Mouse (Mus musculus): ENCODE measurements at regions not wholly inside any gene's neighbourhood (a gene's known extent, or its start where the extent isn't known, plus 50 kb on each side); places are given as distances from the start of the nearest gene placed in this dataset.
"Not testable (repeated sequence)": the region's sequence is repeated elsewhere in the genome, so short reads cannot be mapped to it uniquely, and the experiment has no call there.

DNA sequence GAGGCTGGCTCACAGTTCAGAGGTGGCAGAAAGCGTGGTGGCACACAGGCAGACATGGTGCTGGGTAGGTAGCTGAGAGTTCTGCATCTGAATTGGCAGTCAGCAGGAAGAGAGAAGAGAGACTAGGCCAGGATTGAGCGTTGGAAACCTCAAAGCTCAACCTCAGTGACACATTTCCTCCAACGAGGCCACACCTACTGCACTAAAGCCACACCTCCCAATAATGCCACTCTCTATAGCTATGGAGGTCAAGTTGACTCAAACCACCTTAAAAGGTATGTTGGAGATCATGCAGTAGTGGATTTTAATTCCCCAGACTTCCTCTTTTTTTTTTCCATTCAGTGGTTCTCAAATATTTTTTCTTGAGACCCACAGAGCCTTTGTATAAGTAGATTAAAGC is 57.1 kb downstream of the Ccdc54 start:
- no peak for DNase-seq (ENCODE audit: low spot score in 2 of 2)

DNA sequence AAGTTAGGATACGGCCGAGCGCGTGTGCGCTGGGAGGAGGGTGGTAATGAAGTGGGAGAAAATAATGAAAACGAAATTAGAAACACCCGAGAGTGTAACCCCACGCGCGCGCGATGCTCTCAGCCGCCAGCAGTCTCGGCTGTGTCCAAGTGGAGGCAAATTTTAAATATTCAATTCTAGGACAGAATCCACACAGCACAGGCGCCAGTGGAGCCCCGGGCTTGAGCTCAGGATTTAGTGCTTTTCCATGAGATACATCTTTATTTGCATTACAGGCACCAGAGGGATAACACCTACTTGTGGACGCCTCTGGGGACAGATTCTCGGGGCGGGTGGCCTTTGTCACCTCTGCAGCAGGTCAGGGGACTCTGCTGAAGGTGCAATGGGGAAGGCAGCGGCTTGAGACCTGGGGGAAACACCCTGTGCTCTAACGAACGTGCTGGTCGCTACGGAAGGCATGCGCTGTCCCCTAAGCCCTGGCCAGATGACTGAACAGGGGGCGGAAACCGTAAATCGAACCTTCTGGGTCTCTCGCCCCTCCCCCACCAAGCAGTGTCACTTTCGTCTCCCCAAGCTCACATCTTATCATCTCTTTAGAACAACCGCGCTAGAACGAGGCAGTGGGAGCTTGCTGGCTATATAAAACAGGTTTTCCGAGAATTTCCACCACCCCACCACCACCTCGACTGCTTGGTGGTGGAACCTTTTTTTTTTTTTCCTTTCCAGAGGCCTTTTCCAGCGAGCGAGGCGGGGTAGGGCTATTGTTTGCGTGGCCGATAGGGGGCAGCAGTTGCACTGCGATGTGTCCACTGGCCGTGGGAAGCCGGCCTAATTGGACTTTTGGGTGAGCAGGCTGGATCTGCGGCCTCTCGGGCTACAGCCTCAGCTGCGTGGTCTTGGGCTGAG is 61.2 kb downstream of the Ccdc54 start:
- peak; percentile 82 to 90 for DNase-seq (ENCODE audit: low spot score in 2 of 2)

DNA sequence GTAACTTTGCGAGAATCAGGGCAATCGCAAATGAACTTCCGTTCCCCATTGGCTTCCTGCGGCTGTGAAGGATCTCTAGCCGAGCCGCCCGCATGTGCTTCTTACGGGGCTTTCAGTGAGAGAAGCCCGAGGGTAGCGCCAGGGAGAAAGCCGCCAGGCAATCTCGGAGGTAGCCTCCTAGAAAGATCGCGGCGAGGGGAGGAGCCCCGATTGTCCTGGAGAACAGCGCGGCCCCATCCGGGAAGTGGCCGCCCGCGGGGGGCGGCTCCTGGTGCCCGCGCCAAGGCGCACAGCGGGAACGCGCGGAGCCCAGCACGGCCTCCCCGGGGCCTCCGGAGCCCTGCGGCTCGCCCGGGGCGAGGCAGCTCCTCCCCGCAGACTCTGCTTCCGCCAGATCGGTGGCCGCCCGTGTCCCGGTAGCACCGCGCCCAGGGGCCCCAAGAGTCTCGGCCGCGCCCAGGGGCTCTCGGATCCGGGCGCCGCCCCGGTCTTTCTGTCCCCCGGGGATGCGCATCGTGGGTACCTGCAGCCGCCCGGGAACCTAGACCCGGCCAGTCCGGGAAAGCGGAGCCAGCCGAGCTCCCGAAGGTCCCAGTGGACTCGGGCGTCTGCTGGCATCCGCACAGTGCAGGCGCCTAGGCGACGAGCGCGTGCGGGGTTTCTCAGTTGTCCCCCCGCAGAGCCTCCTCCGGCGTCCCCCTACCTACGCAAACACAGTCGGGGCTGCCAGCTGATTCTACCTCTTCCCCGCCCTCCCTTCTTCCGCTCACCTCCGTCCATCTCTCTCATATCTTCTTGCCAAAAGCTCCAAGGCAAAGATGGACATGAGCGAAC is 62.1 kb downstream of the Ccdc54 start:
- DNase-seq (ENCODE audit: low spot score in 2 of 2), result peak; percentile 26 to 60

DNA sequence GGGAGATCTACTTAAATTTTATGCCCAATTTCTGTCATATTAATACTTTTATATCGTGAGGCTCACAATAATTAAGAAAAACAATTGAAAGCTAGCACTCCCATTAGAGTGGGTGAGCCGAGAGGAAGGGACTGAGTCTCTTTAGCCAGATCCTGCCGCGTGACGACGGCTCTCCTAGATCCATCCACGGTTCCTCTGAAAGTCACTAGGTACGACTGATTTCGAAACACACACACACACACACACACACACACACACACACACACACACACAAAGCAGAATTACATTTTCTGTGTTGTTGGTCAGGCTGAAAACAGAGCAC is 62.6 kb downstream of the Ccdc54 start:
- DNase-seq (ENCODE audit: low spot score in 2 of 2), result no peak

DNA sequence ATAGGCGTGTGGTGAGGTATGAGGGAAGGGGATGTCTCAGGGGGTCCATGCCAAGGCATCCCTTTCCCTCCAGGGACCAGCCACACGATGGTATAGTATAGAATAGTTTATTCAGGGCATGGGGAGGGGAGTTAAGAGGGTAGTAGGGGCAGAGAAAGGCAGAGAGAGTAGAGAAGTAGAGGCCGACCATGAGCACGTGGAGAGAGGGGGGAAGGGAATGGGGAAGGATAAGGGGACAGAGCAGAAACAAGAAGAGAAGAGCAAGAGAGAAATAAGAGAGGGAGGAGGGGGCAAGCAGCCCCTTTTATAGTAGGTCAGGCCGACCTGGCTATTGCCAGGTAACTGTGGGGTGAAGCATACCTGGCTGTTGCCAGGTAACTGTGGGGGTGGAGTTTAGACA is 64.0 kb downstream of the Ccdc54 start:
- not testable (repeated sequence) for DNase-seq (ENCODE audit: low spot score in 2 of 2)

DNA sequence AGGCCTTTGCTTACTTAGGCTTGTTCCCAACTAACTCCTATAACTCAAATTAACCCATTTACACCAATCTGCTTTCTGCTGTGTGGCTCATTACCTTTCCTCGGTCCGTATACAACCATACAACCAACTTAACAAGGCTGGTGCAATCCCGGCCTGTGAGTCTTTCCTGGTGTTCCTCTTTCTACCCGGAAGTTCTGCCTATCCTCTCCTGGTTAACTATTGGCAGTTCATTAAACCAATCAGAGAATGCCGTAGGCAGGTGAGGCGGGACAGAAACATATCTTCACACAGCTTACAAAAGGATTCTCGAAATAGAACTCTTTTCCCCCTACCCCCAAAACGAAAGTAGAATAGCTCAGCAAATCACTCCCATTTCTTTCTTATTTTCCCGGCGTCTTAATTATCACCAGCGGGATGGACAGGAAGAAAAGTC is 65.0 kb downstream of the Ccdc54 start:
- DNase-seq (ENCODE audit: low spot score in 2 of 2), result no peak

DNA sequence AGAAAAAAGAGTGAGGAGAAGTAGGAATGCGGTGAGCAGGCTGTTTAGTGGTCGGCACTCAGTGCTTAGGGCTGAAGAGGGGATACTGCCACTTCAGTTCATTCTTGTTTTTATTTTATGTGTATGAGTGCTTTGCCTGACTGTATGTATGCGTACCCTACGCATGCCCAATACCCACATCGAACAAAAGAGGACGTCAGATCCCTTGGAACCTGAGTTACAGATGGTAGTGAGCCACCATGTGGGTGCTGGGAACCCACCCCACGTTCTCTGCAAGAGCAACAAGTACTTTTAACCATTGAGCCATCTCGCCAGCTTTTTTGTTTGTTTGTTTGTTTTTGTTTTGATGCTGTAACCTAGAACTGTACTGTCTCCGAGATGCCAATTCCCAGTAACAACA is 65.5 kb downstream of the Ccdc54 start:
- DNase-seq (ENCODE audit: low spot score in 2 of 2), result no peak

DNA sequence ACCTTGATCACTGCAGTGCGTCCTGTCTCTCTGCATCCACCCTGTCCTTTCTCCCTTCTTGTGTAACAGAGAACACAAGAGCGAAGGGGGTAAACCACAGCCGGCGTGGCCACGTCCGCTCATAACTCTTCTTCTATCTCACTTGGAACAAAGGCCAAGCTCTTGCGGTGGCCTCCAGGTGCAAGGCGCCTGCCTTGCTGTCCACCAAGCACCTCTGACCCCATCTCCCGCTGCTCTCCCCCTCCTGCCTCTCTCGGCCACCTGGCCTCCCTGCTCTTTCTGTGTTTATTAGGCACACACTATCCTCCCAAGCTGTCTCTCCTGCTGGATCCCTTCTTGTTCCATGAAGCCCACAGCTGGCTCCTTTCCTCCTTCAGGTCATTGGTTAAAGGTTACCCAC is 71.3 kb downstream of the Ccdc54 start:
- no peak for DNase-seq (ENCODE audit: low spot score in 2 of 2)

DNA sequence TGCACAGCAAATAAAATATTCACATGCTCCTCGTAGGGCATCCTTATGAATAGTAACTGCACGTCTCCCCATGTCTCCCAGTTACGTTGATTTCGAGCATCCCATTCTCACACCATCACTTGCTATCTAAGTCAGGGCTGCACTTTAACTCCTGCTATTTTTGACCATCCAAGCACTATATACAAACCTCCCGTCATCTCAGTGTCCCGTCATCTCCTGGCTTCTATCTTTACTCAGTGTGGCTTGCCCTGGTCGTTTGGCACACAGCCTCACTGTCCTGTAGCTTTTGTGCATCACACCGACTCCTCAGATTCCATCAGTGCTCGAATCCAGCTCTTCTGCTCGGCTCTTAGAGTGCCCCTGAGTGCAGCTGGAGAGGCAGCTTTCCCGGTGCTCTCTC is 74.4 kb downstream of the Ccdc54 start:
- no peak for DNase-seq (ENCODE audit: low spot score in 2 of 2)

DNA sequence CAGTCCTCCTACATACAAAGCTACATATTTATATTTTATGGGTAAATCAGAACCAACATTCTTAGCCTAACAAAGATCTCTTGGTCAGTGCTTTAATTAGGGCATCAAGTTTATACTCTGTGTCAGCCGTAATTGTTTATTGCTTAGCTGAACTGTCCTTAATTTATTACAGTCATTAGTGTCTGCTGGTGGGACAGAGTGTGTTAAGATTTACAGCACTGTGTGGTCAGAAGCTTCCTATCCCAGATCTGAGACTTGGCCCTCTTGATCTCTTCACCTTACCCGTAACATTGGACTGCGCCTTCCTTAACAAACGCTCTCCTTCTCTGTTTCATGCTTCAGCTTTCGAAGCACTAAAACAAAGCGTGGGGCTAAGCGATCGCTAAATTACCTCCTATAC is 75.9 kb downstream of the Ccdc54 start:
- no peak for DNase-seq (ENCODE audit: low spot score in 2 of 2)

DNA sequence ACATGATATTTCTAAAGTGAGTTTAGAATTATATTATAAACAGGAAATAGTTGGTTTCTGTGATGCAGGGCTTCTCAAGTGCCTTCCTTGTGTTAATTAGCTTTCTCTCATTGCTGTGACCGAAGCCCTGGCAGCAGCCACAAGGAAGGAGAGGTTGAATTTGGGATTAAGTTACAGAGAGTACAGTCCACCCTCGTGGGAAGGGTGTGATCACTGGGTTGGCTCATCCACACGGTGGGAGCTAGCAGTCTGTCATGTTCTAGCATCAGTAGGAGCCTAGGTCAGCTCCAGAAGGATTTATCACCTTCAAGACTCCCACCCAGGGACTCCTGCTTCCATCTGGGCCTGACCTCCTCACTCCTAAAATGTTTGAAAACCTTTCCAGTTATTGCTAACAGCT is 78.9 kb downstream of the Ccdc54 start:
- DNase-seq (ENCODE audit: low spot score in 2 of 2), result no peak

DNA sequence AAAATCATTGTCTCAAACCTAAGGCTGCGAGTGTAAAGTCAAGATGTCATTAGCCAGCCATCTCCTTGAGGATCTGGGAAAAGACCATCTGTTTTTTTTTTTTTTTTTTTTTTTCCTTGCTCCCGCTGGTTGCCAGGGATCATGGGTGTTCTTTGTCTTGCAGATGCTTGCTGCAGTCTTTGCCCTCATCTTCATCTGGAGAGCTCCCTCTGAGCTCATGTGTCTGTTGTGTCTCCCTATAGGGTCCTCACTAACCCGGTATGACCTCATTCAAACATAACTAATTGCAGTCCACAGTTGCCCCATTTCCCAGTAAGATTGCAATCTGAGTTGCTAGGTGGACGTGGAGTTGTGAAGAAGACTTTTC is 77.3 kb upstream of the Bbx start:
- no peak for DNase-seq (ENCODE audit: low spot score in 2 of 2)

DNA sequence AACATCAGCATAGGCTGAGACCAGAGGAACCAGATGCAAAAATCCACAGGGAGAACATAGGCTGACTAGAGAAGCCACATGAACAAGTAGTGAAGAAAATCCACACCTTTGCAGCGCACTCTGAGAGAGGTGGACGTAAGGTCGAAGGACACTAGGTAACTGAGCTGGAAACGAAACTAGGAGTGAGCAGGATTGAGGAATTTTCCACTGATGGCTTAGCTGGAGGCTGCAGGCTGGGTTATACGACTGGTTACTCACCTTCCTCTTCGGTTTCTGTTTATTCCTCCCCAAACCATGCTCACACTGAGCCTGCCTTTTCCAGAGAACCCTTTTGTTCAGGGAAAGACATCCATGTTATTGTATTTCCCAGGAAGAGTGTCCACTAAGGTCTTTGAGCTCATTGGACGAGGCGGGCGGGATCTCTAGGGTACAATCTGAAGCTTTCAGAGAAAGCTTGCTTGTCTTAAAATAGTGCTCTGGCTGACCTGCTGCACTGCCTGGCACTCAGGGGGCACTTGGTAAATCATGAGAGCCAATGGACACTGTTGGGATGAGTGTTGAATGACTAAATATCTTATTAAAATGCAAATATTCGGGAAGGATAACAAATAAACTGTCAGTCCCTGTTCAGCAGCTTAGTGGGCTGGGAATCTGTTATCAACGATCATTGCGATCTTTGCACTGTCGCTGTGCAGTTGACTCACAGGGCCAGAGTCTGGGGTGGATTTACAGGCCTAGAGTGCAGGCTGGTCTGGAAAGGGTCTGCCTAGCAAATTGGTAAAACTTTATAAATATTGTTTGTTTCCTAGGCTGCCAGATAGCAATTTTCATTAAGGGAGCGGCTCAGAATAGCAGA is 76.7 kb upstream of the Bbx start:
- DNase-seq (ENCODE audit: low spot score in 2 of 2), result no peak

DNA sequence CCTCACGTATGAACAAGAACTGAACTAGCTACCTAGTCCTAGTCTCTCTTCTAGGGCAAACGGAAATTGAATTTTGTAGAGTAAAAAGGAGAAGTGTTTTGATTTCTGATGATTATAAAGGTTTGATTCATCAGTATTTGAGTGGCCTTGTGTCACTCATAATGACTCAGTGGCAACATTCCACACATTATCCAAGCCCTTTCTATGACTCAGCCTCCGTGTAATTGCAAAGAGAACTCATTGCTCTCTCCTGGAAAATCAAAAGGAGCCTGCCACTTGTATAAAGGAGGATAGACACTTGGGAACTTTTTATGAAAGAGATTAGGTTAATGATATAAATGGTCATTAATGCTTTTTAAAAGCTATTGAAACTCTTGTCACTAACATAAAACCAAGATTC is 72.4 kb upstream of the Bbx start:
- DNase-seq (ENCODE audit: low spot score in 2 of 2), result no peak

DNA sequence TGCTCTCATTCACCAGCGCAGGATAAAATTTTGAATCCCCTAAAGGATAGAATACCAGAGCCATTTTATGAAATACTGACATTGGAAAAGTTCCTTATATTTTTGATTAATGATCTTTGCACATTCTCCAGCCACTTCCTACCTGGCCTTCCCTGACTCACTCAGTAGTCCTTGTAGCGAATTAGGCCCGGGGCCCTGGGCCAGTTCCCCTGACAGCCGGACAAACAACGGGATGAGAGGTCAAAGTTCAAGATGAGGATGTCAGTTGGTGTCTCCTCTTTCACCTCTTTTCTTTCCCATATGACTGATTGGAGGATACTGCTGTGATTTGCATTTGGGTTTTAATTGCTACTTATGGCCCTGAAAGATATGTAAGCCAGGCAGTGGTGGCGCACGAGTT is 66.7 kb upstream of the Bbx start:
- no peak for DNase-seq (ENCODE audit: low spot score in 2 of 2)

DNA sequence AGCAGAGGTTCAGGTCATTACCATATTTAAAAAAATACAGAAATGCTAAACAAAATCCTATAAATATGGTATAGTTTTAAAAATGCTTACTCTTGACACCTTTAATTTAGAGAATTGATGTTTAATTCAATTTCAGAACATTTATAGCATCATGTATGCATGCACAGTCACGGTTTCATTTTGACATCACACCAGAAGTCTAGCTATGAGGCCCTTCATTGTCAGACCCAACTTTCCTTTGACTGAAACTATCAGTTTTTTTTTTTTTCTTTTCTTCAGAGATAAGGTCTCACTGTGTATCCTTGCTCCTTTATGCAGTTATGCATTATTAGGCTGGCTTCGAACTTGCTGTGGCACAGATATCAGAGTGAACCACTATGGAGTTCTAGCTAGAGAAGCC is 61.5 kb upstream of the Bbx start:
- DNase-seq (ENCODE audit: low spot score in 2 of 2), result no peak

DNA sequence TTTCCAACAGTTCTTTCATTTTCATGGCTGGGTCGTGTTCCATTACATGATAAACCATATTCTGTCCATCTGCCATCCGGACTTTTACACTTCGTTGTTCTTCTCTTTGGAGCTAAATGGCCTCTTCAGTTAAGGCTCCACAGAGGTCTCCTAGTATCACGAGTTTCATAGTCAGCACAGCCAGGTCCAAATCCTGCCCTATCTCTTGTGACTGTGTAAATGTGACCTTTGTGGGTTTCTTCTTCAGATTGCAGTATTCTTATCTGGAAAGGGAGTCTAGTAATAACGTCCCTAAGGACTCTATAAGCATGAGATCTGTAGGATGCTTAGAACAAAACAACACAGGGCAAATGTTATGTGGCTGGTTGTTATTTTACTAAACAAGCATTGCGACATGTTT is 57.1 kb upstream of the Bbx start:
- no peak for DNase-seq (ENCODE audit: low spot score in 2 of 2)

DNA sequence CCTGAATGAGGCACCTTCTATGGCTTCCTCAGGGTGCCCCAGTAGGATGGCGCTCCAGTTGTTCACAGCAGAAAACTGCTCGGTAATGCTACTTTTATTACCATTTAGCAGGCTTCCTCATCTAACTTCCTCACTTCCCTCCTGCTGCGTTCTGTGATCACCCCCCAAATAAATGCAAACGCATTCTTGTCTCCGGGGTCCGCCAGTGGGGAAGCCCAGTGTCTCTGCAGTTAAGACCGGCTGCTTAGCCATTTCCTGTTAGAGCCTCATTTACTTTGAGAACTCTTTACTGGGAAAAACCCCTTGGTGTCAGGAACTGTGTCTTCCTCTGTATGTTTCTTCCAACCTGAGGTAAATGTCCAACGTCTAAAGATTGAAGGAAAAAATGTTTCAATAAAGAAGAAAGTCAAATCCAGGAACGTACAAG is 50.2 kb upstream of the Bbx start:
- DNase-seq (ENCODE audit: low spot score in 2 of 2), result no peak
